Mouse (Mus musculus): ENCODE data around the gene Fundc1.
"Not testable (repeated sequence)": the region's sequence is repeated elsewhere in the genome, so short reads cannot be mapped to it uniquely, and the experiment has no call there.

The Fundc1 gene

DNA sequence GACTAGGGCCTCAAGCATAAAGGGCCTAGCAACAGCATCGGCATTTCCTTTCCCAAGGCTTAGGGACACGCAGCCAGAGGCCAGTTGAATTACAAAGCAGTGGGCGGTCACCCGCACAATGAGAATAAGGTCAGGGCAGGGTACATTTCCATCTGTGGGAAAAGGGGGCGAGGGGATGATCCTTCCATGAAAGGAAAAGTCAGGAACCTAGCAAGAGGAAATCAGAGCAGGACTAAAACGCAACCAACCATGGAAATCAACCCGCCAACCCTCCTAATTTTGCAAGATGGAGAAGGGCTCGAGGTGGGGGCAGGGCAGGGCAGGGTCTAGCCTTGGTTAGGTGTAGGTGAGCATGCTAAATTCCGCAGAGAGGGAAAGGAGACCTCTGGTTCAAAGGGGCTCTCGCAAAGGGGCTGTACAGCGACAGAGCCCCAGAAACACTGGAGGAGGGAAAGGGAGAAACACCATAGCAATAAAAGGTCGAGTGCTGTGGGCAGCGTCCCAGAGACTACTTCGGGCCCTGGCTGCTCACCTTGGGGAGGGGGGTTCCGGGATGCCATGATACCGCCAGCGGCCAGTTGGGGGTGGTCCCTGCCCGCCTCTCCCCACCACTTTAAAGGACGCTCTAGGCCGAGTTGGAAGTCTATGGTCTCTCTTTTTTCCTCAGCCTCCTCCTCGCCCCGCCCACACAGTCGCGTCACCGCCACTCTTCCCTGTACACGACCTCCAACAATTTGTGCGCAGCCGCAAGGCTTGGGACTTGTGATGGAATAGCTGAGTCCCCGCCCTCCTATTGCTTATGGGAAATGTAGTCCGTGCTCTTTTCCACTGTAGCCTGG lies at the start of gene Fundc1:
Gene Fundc1, minus strand, starts transcription at position 705 of the 839 bp plus-strand sequence.
- DNase-seq (ENCODE audit: low read depth, low spot score), result peak; percentile 91

GRCm38 (mm10) chrX:17611253-17611652 lies 39.1 kb upstream of the Fundc1 start:
- no peak for DNase-seq (ENCODE audit: low read depth, low spot score)

DNA sequence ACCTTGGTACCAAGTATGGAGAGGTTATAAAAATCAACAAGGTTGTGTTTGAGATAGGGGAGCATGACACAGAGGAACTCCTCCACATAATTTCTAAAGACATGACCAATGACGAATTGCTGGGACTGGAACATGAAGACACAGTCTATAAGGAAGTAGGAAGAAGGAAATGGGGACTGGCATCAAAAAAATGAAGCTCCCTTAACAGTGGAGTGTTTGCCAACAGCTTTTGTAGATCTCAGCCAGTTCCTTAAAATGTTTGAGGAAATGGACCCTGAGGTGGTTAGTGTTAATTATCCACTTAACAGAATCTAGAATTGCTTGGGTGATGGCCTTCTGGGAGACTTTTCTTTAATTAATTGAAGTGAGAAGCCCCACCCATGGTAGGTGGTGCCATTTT lies 36.6 kb upstream of the Fundc1 start:
- DNase-seq (ENCODE audit: low read depth, low spot score), result no peak

DNA sequence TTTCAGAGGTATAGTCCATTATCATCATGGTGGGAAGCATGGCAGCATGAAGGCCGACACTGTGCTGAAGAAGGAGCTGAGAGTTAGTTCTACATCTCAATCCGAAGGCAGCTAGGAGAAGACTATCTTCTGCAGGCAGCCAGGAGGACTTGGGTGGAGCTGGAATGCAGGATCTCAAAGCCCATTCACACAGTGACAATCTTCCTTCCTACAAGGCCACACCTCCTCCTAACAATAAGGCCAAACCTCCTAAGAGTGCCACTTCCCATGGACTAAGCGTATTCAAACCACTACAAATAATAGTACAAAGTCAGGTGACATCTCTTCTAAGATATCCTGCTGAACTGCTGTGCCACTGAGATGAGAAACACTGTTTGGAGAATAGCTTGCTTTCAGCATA lies 35.5 kb upstream of the Fundc1 start:
- no peak for DNase-seq (ENCODE audit: low read depth, low spot score)

- no peak for DNase-seq (ENCODE audit: low read depth, low spot score)
Observed at GRCm38 (mm10) chrX:17593331-17593730, 21.2 kb upstream of the Fundc1 start.

DNA sequence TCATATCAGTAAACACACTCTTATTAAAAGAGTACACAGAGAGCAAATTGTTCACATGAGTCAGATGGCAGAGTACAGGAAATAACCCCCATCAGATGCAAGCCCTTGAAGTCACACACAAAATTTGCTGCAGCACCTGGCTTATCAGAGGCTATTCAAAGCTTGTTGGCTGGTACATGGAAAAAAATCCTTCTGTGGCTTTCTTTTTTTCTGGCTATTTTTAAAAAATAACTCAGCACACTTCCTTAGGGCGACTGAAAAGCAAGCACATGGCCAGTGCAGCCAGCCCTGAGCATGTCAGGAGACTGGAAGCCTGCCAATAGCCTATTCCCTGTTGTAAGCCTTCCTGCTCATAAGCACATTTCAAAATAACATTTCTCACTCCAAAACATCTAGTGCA lies 18.6 kb upstream of the Fundc1 start:
- no peak for DNase-seq (ENCODE audit: low read depth, low spot score)

DNA sequence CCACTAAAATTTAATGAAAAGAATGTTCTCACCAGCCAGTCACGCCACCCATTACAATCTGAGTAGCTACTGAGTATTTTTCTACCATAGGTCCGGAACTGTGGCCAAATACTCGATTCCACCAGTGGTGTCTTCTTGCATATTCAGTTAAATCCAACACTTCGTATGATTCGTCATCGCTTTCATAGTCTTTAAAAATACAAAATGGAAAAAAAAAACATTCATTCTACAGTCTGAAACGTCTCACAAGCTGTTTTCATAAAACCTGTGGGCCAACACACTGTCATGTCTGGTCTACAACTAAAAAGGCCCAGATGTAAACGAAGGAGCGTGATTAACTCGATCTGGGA lies 879 bp downstream of the Fundc1 start:
- DNase-seq (ENCODE audit: low read depth, low spot score), result no peak

DNA sequence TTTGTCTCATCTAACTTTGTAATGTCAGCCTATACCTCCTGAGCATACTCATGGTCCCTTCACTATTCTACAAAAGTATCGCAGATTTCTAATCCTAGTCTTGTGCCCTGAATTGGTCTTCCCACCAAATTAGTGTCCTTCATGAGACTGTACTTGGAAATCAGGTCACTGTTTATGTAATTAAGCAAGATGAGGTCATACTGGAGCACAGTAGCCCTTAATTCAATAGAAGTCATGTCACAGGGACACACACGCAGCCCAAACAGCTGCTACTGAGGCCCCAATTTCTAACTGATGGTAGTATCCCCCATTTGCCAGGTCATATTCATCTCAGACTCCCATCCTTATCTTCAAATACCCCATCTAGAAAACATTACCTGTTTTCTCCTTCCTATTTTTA lies 3.5 kb downstream of the Fundc1 start:
- DNase-seq (ENCODE audit: low read depth, low spot score), result no peak

DNA sequence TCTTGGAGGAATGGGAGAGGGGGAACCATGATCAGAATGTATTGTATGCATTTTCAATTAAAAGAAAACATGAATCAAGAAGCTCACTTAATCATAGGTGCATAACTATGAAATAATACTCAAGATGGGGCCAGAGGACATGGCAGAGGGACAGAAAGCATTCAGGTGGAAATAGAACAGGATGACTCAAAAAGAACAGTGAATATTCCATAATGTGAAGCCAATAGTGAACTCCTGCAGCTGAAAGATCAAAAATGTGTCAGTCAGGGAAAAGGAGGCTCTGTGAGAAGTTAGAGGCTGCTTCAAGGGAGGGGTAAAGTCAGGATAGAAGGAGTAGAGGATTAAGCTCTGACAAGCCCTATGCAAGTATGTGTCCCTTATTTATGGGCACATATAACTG lies 6.4 kb downstream of the Fundc1 start:
- no peak for DNase-seq (ENCODE audit: low read depth, low spot score)

- DNase-seq (ENCODE audit: low read depth, low spot score), result no peak
Observed at GRCm38 (mm10) chrX:17564732-17565131, 7.4 kb downstream of the Fundc1 start.

GRCm38 (mm10) chrX:17558746-17559145 lies 13.4 kb downstream of the Fundc1 start:
- no peak for DNase-seq (ENCODE audit: low read depth, low spot score)

DNA sequence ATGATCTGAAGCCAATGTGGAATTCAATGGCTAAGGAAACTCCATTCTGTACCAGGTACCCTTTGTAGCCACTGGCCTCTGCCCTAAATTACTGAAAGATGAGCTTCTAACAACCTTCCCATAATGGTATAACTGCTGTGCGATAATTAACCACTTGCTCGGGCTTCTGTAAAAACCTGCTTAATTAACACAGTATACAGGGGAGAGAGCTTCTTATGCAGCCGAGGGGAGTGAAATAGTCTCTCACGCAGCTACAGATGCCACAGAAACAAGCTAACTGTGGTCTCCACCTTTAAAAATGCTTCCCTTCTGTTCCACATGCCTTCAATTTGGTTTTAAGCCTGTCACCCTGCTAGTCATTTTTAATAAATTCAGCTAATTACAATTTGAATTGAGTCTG lies 17.6 kb downstream of the Fundc1 start:
- no peak for DNase-seq (ENCODE audit: low read depth, low spot score)

- not testable (repeated sequence) for DNase-seq (ENCODE audit: low read depth, low spot score)
Observed at GRCm38 (mm10) chrX:17551586-17551985, 20.5 kb downstream of the Fundc1 start.

DNA sequence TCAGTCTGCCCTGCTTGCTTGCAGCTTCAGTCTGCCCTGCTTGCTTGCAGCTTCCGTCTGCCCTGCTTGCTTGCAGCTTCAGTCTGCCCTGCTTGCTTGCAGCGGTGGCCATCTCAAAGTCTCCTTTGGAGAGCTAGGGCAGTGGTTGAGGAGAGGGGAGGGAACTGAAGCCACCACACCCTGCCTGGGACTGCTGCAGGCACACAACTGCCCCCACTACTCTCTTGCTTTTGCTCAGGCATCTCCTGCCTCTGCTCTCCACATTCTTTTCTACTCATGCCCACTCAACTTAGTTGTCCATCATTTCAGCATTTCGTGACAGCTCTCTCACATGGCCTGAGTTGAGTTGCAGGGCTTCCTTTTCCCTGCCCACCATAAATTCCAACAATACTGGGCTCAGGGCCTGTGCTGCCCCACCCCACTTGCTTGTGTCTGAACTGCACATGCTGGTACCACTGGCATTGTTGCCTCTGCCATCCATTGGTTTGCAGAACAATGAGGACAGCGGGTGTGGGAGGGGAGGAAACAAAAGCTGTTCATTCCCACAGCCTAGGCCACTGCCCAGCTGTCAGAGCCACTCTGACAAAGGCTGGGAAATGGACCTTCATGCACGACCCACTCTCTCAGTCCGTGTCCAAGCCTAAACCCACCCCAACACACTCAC lies 24.9 kb downstream of the Fundc1 start:
- DNase-seq (ENCODE audit: low read depth, low spot score), result no peak

DNA sequence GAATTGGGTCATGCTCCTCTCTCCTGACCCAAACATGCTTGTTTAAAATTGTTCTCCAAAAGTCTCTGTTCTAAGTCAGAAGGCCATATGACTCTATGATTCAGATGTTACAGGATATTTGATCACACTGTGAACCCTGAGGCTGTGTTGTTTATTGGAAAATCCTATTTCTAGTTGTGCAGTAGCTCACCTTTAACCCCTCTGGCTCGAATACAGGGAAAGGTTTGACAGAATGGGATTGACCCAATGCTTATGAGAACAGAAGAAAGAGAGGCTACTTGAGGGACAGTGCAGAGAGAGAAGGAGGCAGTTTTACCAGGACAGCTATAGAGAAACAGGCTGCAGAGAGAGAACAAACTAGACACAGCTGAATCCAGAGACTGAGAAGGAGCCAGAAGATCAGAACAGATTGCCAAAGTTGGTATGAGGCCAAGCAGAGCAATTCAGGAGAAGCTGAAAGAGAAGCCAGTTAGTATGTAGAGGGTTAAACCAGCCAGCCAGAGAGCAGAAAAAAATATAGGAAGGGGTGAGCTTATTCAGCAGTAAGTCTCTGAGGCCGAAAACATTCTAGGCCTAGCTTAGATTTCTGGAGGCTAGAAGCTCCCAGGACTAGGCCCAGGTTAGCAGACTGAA lies 27.1 kb downstream of the Fundc1 start:
- DNase-seq (ENCODE audit: low read depth, low spot score), result no peak

DNA sequence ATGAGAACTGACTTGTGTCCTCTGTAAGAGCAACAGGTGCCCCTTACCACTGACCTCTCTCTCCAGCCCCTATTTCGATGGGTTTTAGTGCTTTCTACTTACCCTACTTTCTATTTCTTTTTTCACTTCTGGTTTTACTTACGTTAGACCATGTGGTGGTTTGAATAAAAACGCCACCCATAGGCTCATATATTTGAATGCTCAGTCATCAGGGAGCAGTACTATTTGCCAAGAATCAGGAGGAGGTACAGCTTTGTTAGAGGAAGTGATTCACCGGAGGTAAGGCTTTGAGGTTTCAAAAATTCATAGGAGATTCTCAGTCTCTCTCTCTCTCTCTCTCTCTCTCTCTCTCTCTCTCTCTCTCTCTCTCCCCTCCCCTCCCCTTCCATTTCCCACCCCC lies 34.4 kb downstream of the Fundc1 start:
- no peak for DNase-seq (ENCODE audit: low read depth, low spot score)

- DNase-seq (ENCODE audit: low read depth, low spot score), result no peak
Observed at GRCm38 (mm10) chrX:17527008-17527407, 45.1 kb downstream of the Fundc1 start.

DNA sequence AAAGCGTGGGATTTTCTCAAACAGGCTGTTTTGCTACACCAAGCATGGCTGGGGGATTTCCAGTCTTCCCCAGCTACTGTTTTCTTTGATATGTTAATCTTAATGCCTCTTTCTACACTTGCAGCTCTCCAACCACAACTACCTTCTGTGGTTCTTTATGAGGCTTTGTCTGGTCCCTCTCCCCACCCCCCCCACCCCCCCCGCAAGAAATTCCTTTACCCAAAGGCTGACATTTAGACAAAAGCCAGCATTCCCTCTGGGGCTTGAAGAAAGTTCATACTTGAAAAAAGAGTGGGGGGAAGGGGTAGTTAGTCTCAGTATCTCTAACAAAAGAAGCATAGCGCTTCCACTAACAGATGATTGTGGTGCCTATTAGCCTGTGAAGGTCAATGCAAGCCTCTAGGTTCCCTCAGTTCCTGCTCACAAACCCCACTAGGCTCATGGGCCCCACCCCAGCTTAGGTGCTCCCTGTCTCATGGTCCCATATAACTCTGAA lies 50.9 kb downstream of the Fundc1 start:
- no peak for DNase-seq (ENCODE audit: low read depth, low spot score)

DNA sequence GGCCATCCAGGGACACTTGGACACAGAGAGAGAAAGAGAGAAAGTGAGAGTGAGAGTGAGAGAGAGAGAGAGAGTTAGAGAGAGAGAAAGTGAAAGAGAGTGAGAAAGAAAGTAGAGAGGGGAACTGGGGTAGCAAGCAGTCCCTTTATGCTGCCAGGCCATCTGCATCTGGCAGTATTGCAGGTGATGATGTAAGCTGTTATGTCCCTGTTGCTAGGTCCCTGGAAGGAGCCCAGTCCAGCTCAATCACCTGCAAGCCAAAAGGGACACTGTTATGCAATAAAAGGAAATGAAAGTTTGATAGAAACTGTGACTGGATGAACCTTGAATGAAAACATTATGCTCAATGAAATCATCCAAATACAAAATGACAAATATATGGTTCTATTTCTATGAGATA lies 52.0 kb downstream of the Fundc1 start:
- no peak for DNase-seq (ENCODE audit: low read depth, low spot score)

DNA sequence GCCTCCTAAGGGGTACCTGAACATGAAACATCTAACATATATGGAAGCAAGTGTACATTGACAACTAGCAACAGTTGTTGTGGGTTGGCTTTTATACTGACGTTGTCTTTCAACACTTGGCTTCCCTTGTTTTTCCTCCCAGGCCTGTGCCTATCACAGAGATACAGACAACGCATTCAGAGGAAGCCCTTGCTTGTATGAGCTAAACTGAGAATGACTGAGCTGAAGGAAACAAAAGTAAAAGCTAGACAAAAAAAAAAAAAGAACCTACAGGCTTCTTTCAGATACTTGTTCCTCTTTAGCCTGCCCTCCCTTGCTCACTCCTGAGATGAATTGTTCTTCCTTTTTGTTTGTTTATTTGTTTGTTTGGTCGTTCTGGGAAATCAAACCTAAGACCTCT lies 58.1 kb downstream of the Fundc1 start:
- DNase-seq (ENCODE audit: low read depth, low spot score), result no peak

GRCm38 (mm10) chrX:17512021-17512602 lies 60.0 kb downstream of the Fundc1 start:
- DNase-seq (ENCODE audit: low read depth, low spot score), result no peak

Measured in retina, postnatal 7 days (tissue).